Mouse (Mus musculus): ENCODE measurements around the gene Gapt. TPM values are rescaled to one million over a fixed set of nuclear protein-coding genes. Genes with fewer than 3 reads are reported as not detected.

Gapt gene
- polyA plus RNA-seq, 1 experiment: 0.30 TPM

- Histone ChIP-seq H3K27me3 (replicated peaks; ENCODE audit: control insufficient read depth, insufficient read depth, low read length) (no peaks in the 10 kb centered on the region), H3K4me1 (ENCODE audit: control insufficient read depth, insufficient read depth, low read length) (no peaks in the 10 kb centered on the region), H3K27ac (ENCODE audit: insufficient read depth, low read depth, low read length) (no peak overlapping the region), H3K4me3 (ENCODE audit: insufficient read depth, low read depth, low read length) (no peak overlapping the region), H3K36me3 (ENCODE audit: control insufficient read depth, insufficient read depth, low read length) (no peaks in the 10 kb centered on the region)
- no peak for TF ChIP-seq CTCF (conservative IDR thresholded peaks at IDR 0.05; ENCODE audit: insufficient read depth, insufficient read length, low read depth, low read length)
- TF ChIP-seq POLR2A (IDR thresholded peaks at IDR 0.05; ENCODE audit: low read depth, low read length): no peak
- DNase-seq: no peak
- 89% methylated on average over 6 of the region's 6 CpGs for WGBS
Observed at GRCm38 (mm10) chr13:110351051-110351450, 5.9 kb downstream of the Gapt start.

- WGBS: 48% methylated on average over 7 of the region's 7 CpGs
Observed at GRCm38 (mm10) chr13:110346707-110347106, 10.3 kb downstream of the Gapt start.

GRCm38 (mm10) chr13:110342602-110343001, 14.4 kb downstream of the Gapt start:
- Histone ChIP-seq H3K36me3 (ENCODE audit: control insufficient read depth, insufficient read depth, low read length) (no peaks in the 10 kb centered on the region), H3K4me1 (ENCODE audit: control insufficient read depth, insufficient read depth, low read length) (no peaks in the 10 kb centered on the region), H3K27ac (ENCODE audit: insufficient read depth, low read depth, low read length) (no peak overlapping the region), H3K27me3 (replicated peaks; ENCODE audit: control insufficient read depth, insufficient read depth, low read length) (no peaks in the 10 kb centered on the region), H3K4me3 (ENCODE audit: insufficient read depth, low read depth, low read length) (no peak overlapping the region)
- no peak for TF ChIP-seq POLR2A (IDR thresholded peaks at IDR 0.05; ENCODE audit: low read depth, low read length)
- no peak for TF ChIP-seq CTCF (conservative IDR thresholded peaks at IDR 0.05; ENCODE audit: insufficient read depth, insufficient read length, low read depth, low read length)
- 76% methylated on average over 6 of the region's 6 CpGs for WGBS
- DNase-seq: no peak

More at GRCm38 (mm10) chr13:110346707-110347106, 10.3 kb downstream of the Gapt start:
- no peak overlapping the region for H3K4me3 ChIP-seq (ENCODE audit: insufficient read depth, low read depth, low read length)
- no peaks in the 10 kb centered on the region for H3K27me3 ChIP-seq (replicated peaks; ENCODE audit: control insufficient read depth, insufficient read depth, low read length)
- no peak for DNase-seq
- H3K27ac ChIP-seq (ENCODE audit: insufficient read depth, low read depth, low read length): no peak overlapping the region
- TF ChIP-seq POLR2A (IDR thresholded peaks at IDR 0.05; ENCODE audit: low read depth, low read length): no peak
- no peak for TF ChIP-seq CTCF (conservative IDR thresholded peaks at IDR 0.05; ENCODE audit: insufficient read depth, insufficient read length, low read depth, low read length)
- no peaks in the 10 kb centered on the region for H3K4me1 ChIP-seq (ENCODE audit: control insufficient read depth, insufficient read depth, low read length)
- no peaks in the 10 kb centered on the region for H3K36me3 ChIP-seq (ENCODE audit: control insufficient read depth, insufficient read depth, low read length)

GRCm38 (mm10) chr13:110332958-110333597, 23.9 kb downstream of the Gapt start:
- Histone ChIP-seq H3K27me3 (replicated peaks; ENCODE audit: control insufficient read depth, insufficient read depth, low read length) (no peaks in the 10 kb centered on the region), H3K27ac (ENCODE audit: insufficient read depth, low read depth, low read length) (no peak overlapping the region), H3K4me1 (ENCODE audit: control insufficient read depth, insufficient read depth, low read length) (no peaks in the 10 kb centered on the region), H3K4me3 (ENCODE audit: insufficient read depth, low read depth, low read length) (no peak overlapping the region), H3K36me3 (ENCODE audit: control insufficient read depth, insufficient read depth, low read length) (no peaks in the 10 kb centered on the region)
- TF ChIP-seq POLR2A (IDR thresholded peaks at IDR 0.05; ENCODE audit: low read depth, low read length) (no peak), CTCF (conservative IDR thresholded peaks at IDR 0.05; ENCODE audit: insufficient read depth, insufficient read length, low read depth, low read length) (no peak)
- DNase-seq: no peak
- 87% methylated on average over 14 of the region's 14 CpGs for WGBS

- H3K36me3 ChIP-seq (ENCODE audit: control insufficient read depth, insufficient read depth, low read length): no peaks in the 10 kb centered on the region
- TF ChIP-seq CTCF (conservative IDR thresholded peaks at IDR 0.05; ENCODE audit: insufficient read depth, insufficient read length, low read depth, low read length) (peak; percentile 40; the same call in 1 of the 2 replicates), POLR2A (IDR thresholded peaks at IDR 0.05; ENCODE audit: low read depth, low read length) (no peak)
- H3K27me3 ChIP-seq (replicated peaks; ENCODE audit: control insufficient read depth, insufficient read depth, low read length): no peaks in the 10 kb centered on the region
- no peaks in the 10 kb centered on the region for H3K4me1 ChIP-seq (ENCODE audit: control insufficient read depth, insufficient read depth, low read length)
- no peak overlapping the region for H3K27ac ChIP-seq (ENCODE audit: insufficient read depth, low read depth, low read length)
- WGBS: 47% methylated on average over 4 of the region's 4 CpGs
- DNase-seq: peak; percentile 1
- no peak overlapping the region for H3K4me3 ChIP-seq (ENCODE audit: insufficient read depth, low read depth, low read length)
Observed at GRCm38 (mm10) chr13:110318746-110319145, 38.3 kb downstream of the Gapt start.

GRCm38 (mm10) chr13:110307188-110307587, 49.8 kb downstream of the Gapt start:
- TF ChIP-seq POLR2A (IDR thresholded peaks at IDR 0.05; ENCODE audit: low read depth, low read length) (no peak), CTCF (conservative IDR thresholded peaks at IDR 0.05; ENCODE audit: insufficient read depth, insufficient read length, low read depth, low read length) (no peak)
- H3K27me3 ChIP-seq (replicated peaks; ENCODE audit: control insufficient read depth, insufficient read depth, low read length): no peaks in the 10 kb centered on the region
- no peak overlapping the region for H3K4me3 ChIP-seq (ENCODE audit: insufficient read depth, low read depth, low read length)
- WGBS: 60% methylated on average over 5 of the region's 5 CpGs
- no peak for DNase-seq
- no peak overlapping the region for H3K27ac ChIP-seq (ENCODE audit: insufficient read depth, low read depth, low read length)
- no peaks in the 10 kb centered on the region for H3K4me1 ChIP-seq (ENCODE audit: control insufficient read depth, insufficient read depth, low read length)
- H3K36me3 ChIP-seq (ENCODE audit: control insufficient read depth, insufficient read depth, low read length): no peaks in the 10 kb centered on the region

Other genes with a start within 250 kb of the Gapt start
- gene Rab3c, start 76.2 kb downstream of the Gapt start, polyA plus RNA-seq (2012; rRNA removed): 0.11 and 0.33 TPM in 2 replicates
- gene Plk2, start 37.8 kb upstream of the Gapt start, polyA plus RNA-seq (2012; rRNA removed): 4.5 and 5.4 TPM in 2 replicates

All from kidney, adult 2 months (tissue).